Mouse (Mus musculus): Measurements from ENCODE around the gene Cd300ld3. TPM values are rescaled to one million over a fixed set of nuclear protein-coding genes. Genes with fewer than 3 reads are reported as not detected.
"Not testable (repeated sequence)": the region's sequence is repeated elsewhere in the genome, so short reads cannot be mapped to it uniquely, and the experiment has no call there.

Cd300ld3 gene
- total RNA-seq, 4 experiments from 2014 or later, result 0.45 to 3.7 (median 3.6) TPM; not detected in 1

DNA sequence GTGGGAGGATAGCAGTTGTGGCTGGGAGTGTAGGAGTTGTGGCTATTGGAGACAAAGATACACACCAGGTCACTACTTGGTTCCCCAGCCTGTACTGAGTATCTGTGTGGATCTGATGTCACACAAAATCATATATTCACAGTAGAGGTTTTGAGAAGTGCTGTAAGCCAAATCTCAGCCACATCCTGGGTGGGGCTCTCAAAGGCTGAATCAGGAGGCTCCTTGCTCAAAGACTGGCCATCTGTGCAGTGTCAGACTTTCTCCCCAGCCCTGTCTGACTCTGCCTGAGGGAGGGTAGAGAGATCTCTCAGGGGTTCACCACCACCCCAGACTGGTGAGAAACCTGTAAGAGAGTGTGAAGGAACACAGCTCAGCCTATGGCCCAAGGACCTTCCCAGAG is 6.3 kb upstream of the Cd300ld3 start:
- no peak for DNase-seq (ENCODE audit: low spot score in 2 of 2)

DNA sequence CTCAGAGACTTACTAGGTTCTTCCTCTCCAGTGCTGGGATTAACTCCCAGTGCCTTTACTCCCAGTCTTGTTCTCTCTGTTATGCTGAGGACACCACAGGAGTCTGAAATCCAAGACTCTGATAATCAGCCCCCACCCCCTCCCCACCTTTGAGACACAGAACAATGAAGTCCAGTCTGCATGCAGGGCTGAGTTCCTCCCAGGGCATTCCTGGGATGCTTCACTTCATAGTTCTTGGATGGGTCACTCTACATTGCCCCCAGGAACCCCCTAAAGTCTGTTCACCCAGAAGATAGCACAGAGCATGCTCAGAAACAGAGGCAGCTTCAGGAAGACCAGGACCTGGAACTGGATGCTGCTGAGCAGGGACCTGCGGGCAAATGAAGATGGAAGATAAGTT is 4.8 kb upstream of the Cd300ld3 start:
- no peak for DNase-seq (ENCODE audit: low spot score in 2 of 2)

DNA sequence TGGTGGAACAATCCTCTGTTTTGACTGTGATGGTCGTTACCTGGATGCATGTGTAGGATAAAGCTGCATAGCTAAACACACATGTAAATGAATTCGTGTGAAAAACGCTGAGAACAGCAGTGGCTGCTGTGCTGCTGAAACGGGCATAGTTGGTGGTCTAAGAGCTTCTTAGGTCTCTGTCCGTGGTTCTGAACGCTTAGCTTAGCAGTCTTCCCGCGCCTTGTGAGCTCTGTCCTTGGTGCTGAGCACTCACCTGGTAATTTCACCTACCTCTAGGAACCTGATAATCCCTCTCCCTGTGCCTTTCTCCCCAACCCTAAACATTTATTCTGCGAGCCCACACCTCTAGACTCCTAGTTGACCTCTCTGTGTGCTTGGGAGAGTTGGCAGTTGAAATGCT is 4.0 kb upstream of the Cd300ld3 start:
- DNase-seq (ENCODE audit: low spot score in 2 of 2), result no peak

DNA sequence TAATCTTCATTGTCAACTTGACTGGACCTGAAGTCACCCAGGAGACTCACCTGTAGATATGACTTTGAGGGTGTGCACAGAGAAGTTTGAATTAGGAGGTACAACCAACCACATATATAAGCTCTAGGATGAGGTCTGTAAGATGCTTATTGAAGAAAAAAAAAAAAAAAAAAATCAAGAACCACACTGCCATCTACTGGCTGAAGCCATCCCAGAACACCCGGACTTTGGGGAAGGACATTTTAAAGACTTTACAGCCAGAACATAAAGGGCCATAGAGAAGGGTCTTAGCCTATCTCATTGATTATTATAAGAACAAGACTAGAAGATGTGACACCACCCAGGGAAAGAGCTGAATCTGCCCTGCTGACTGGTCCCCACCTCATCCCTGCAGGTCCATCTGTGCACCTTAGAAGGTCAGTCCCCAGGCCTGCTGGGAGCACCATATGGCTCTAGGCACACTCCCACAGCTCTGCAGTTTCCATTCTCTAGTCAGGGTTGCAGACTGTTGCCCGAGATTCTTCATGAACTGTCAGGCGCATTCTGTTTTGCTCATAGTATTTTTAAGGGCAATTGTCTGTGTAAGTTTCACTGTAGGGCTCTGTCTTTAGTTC is 1.2 kb upstream of the Cd300ld3 start:
- no peak for DNase-seq (ENCODE audit: low spot score in 2 of 2)

DNA sequence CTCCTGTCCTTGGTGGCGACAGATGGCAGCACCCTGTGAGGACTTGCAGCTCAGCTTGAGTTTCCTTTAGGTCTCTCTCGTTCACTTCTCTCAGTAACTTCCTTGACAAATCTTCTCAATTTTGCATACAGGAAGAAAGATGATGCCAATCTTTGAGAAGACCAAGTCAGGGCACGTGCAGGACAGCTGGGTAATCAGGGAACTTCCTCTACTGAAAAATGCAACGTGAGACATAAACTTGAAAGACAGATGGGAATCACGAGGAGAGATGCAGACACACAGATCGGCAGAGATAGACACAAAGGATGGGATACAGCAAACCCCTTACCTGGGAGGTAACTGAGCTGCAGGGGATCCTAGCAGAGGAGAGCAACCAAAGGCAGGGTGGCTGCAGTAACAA is 10.5 kb downstream of the Cd300ld3 start, which contains the start of gene Cd300ld5:
Gene Cd300ld5 (minus strand): TSS at position 101 of the 400 bp plus-strand sequence.
- not testable (repeated sequence) for DNase-seq (ENCODE audit: low spot score in 2 of 2)

DNA sequence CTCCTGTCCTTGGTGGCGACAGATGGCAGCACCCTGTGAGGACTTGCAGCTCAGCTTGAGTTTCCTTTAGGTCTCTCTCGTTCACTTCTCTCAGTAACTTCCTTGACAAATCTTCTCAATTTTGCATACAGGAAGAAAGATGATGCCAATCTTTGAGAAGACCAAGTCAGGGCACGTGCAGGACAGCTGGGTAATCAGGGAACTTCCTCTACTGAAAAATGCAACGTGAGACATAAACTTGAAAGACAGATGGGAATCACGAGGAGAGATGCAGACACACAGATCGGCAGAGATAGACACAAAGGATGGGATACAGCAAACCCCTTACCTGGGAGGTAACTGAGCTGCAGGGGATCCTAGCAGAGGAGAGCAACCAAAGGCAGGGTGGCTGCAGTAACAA is 21.3 kb downstream of the Cd300ld3 start, which contains the start of gene Cd300ld4:
Gene Cd300ld4 (minus strand): TSS at position 101 of the 400 bp plus-strand sequence.
- not testable (repeated sequence) for DNase-seq (ENCODE audit: low spot score in 2 of 2)

DNA sequence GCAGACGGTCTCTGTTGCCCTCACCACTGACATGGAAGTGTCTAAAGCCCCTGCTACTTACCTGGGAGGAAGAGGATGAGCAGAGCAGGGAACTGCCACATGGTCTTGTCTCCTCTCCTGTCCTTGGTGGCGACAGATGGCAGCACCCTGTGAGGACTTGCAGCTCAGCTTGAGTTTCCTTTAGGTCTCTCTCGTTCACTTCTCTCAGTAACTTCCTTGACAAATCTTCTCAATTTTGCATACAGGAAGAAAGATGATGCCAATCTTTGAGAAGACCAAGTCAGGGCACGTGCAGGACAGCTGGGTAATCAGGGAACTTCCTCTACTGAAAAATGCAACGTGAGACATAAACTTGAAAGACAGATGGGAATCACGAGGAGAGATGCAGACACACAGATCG is 32.1 kb downstream of the Cd300ld3 start, which contains the start of gene Cd300ld2:
Gene Cd300ld2 (minus strand): TSS at position 101 of the 400 bp plus-strand sequence.
- DNase-seq (ENCODE audit: low spot score in 2 of 2), result not testable (repeated sequence)

DNA sequence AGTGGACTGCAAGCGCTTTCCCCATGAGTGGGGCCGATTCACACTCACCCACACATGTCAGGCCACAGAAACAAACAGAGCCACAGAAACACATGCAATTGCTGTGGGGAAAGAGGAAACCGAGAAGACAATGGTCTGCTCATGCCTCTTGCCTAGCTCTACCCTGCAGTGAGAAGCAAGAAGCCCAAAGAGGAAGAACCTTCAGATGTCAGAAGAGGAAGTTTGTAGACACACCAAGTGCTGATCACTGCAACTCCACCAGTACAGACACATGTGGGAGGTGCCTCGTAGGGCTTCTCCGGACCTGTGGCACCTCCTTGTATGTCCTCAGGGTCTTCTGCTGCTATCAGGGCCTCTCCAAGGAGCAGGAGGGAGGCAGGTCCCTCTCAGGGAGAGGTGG is 44.1 kb downstream of the Cd300ld3 start:
- no peak for DNase-seq (ENCODE audit: low spot score in 2 of 2)

DNA sequence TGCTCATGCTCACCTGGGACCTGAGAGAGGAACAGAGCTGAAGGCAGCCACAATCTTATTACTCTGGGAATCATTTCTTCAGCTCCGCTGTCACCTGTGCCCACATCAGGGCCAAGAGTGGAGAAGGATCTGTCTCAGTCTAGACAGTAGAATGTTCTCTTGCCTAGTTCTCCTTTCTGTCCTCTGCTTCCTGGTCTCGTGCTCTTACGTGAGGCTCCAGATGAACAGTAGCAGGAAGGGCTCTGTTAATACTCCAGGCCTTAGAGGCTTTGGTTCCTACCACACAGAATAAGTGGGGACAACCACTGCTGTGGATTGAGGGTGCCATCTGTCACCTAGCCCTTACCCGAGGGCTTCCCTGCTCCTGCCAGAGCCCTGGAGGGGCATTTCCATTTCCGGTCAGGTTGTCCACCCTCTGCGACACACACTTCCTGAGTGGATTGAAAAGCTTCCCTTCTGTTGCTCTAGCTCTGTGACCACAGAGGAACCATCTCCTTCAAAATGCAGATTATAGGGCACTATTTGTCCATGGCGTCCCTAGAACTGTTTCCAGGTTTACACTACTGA is 46.7 kb downstream of the Cd300ld3 start, which contains the start of gene Cd300c2:
Gene Cd300c2 (minus strand): TSS at position 407 of the 567 bp plus-strand sequence.
- DNase-seq (ENCODE audit: low spot score in 2 of 2), result no peak

Other genes with a start within 250 kb of the Cd300ld3 start
- not detected for gene Gpr142, start 249.5 kb downstream of the Cd300ld3 start, total RNA-seq (2022)
- gene Gprc5c, start 197.3 kb downstream of the Cd300ld3 start, total RNA-seq (2022), result 1 to 10 TPM; 4.3 to 7.2 (median 4.8) TPM
- 1 to 10 TPM in 2 of 4 experiments, under 1 TPM in 2; 0.39 to 1.3 (median 0.80) TPM for gene Cd300a, start 158.4 kb downstream of the Cd300ld3 start, total RNA-seq (2022)
- under 1 TPM in 2 of 4 experiments, not detected in 2; 0.25 to 0.48 TPM for gene Cd300lb, start 114.0 kb downstream of the Cd300ld3 start, total RNA-seq (2022)
- gene Cd300c, start 79.3 kb downstream of the Cd300ld3 start, total RNA-seq (2022), result not detected
- under 1 TPM in 2 of 4 experiments, not detected in 2; 0.20 to 0.45 TPM for gene Cd300ld, start 58.5 kb downstream of the Cd300ld3 start, total RNA-seq (2022)
- gene Cd300c2, start 46.5 kb downstream of the Cd300ld3 start, total RNA-seq (2022), result 10 to 100 TPM in 2 of 4 experiments, 1 to 10 TPM in 2; 3.8 to 26.2 (median 12.4) TPM
- gene Cd300ld2, start 32.2 kb downstream of the Cd300ld3 start, total RNA-seq (2022), result not detected
- gene Cd300ld4, start 21.4 kb downstream of the Cd300ld3 start, total RNA-seq (2022), result 1 to 10 TPM in 3 of 4 experiments, under 1 TPM in 1; 0.69 to 3.5 (median 1.8) TPM
- 1 to 10 TPM in 1 of 4 experiments, under 1 TPM in 1, not detected in 2; 0.45 to 4.0 TPM for gene Cd300ld5, start 10.6 kb downstream of the Cd300ld3 start, total RNA-seq (2022)
- gene Cd300e, start 13.8 kb upstream of the Cd300ld3 start, total RNA-seq (2022), result under 1 TPM in 3 of 4 experiments, not detected in 1; 0.14 to 0.20 (median 0.18) TPM
- gene Rab37, start 43.0 kb upstream of the Cd300ld3 start, total RNA-seq (2022), result 1 to 10 TPM; 2.8 to 4.0 (median 3.9) TPM
- gene Cd300lf, start 85.6 kb upstream of the Cd300ld3 start, total RNA-seq (2022), result 1 to 10 TPM in 3 of 4 experiments, under 1 TPM in 1; 0.62 to 4.3 (median 1.7) TPM
- 10 to 100 TPM; 68.3 to 84.2 (median 77.1) TPM for gene Slc9a3r1, start 114.9 kb upstream of the Cd300ld3 start, total RNA-seq (2022)
- 10 to 100 TPM; 12.5 to 19.8 (median 16.1) TPM for gene Tmem104, start 139.1 kb upstream of the Cd300ld3 start, total RNA-seq (2022)
- gene Nat9, start 139.4 kb upstream of the Cd300ld3 start, total RNA-seq (2022), result 10 to 100 TPM; 20.4 to 25.2 (median 22.5) TPM
- gene Grin2c, start 218.8 kb upstream of the Cd300ld3 start, total RNA-seq (2022), result 10 to 100 TPM; 42.3 to 48.8 (median 44.6) TPM
- gene Fdxr, start 228.6 kb upstream of the Cd300ld3 start, total RNA-seq (2022), result 10 to 100 TPM; 22.8 to 25.5 (median 24.6) TPM
- gene Fads6, start 249.3 kb upstream of the Cd300ld3 start, total RNA-seq (2022), result 10 to 100 TPM; 16.7 to 18.5 (median 17.1) TPM